Mouse (Mus musculus) liver, embryonic 14.5 days (tissue): Measurements from ENCODE around the gene 4632433K11Rik.

ENCODE experiments used
- CTCF ChIP-seq: IDR thresholded peaks from 2 replicates; pipeline ENCODE4 v1.5.1; 2016; ENCODE audit warnings: antibody characterized with exemption, low read depth, control low read depth
- EP300 ChIP-seq: IDR thresholded peaks from 2 replicates; pipeline ENCODE4 v1.6.1; 2016; ENCODE audit warnings: antibody characterized with exemption, low read depth

GRCm38 (mm10) chr7:5038940-5039339 lies 5.0 kb downstream of the 4632433K11Rik start:
- TF ChIP-seq CTCF = no peak
- no peak for TF ChIP-seq EP300
